Mouse (Mus musculus) lung, embryonic 14.5 days (tissue): ENCODE results near the gene Hist2h3c1. TPM values are rescaled to one million over a fixed set of nuclear protein-coding genes. Genes with fewer than 3 reads are reported as not detected.
"Not testable (repeated sequence)": the region's sequence is repeated elsewhere in the genome, so short reads cannot be mapped to it uniquely, and the experiment has no call there.

ENCODE experiments used
- ATAC-seq: fragments of 200-750 bp; cut with Nextera tagmentation; 2 replicates; pipeline ENCODE4 v1.8.0; 2017; ENCODE audit warnings: mild to moderate bottlenecking, moderate TSS enrichment, moderate library complexity; ENCODE audit not compliant: insufficient read depth
- DNase-seq: peaks from one replicate; pipeline ENCODE4 v3.0.0-alpha.2; 2015
- H3K27ac ChIP-seq: fragments of 300-500 bp; sonication (generic); 2 replicates; pipeline ENCODE4 v1.5.1; 2014; ENCODE audit warnings: low read depth, mild to moderate bottlenecking, moderate library complexity
- H3K27me3 ChIP-seq: fragments of 300-500 bp; sonication (generic); 2 replicates; pipeline ENCODE4 v1.6.1; 2014; ENCODE audit warnings: low read length, control low read depth; ENCODE audit not compliant: insufficient read depth
- H3K36me3 ChIP-seq: fragments of 300-500 bp; sonication (generic); 2 replicates; pipeline ENCODE4 v1.6.1; 2014; ENCODE audit warnings: control low read depth; ENCODE audit not compliant: insufficient read depth
- H3K4me1 ChIP-seq: fragments of 300-500 bp; sonication (generic); 2 replicates; pipeline ENCODE4 v1.6.1; 2014; ENCODE audit warnings: antibody characterized with exemption, control low read depth; ENCODE audit not compliant: insufficient read depth
- H3K4me2 ChIP-seq: fragments of 300-500 bp; sonication (generic); 2 replicates; pipeline ENCODE4 v1.6.1; 2014; ENCODE audit warnings: mild to moderate bottlenecking
- H3K4me3 ChIP-seq: fragments of 300-500 bp; sonication (generic); 2 replicates; pipeline ENCODE4 v1.5.1; 2014; ENCODE audit warnings: low read depth, low read length
- H3K9ac ChIP-seq: fragments of 300-500 bp; sonication (generic); 2 replicates; pipeline ENCODE4 v1.6.1; 2014
- H3K9me3 ChIP-seq: fragments of 300-500 bp; sonication (generic); 2 replicates; pipeline ENCODE4 v1.6.1; 2016; ENCODE audit warnings: low read depth, low read length, control low read depth
- CTCF ChIP-seq: IDR thresholded peaks from 2 replicates; pipeline ENCODE4 v1.5.1; 2016; ENCODE audit warnings: antibody characterized with exemption, low read depth
- WGBS: fragments of 180-500 bp; shearing (Covaris S2); extraction: QIAGEN DNeasy Blood & Tissue Kit; methylation state at CpG from one replicate; pipeline ENCODE4 v1.1.7; 2014; 5-methylcytosine and 5-hydroxymethylcytosine counted together
- polyA plus RNA-seq: library from polyadenylated mRNA; unstranded; fragments of >200 nt; fragmentation: Nextera tagmentation; extraction: Ambion mirVana; gene quantifications from 2 replicates; pipeline ENCODE4 v1.2.1, GENCODE M21; 2014

The Hist2h3c1 gene
- polyA plus RNA-seq, 1 experiment from 2014 or later: 0.30 TPM

DNA sequence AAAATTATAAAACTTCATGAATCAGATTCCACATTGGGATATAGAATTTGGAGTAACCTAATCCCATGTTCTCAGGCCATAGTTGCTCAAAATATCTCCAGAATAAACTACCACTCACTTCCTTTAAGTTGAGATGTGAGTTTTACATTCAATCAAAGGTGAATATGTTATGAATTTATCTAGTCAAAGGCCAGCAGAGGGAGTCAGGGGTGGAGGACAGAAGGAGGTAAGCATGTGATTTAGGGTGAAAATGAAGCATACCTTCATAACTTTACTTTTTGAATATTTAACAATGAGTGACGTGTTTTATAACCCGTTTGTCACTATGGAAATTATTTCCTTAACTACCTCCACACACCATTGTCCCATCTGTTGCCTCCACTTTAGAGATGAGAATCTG, 11.6 kb upstream of the Hist2h3c1 start:
- Histone ChIP-seq H3K9me3 (no peaks in the 10 kb centered on the region), H3K4me2 (no peak overlapping the region), H3K36me3 (no peaks in the 10 kb centered on the region), H3K27ac (no peak overlapping the region), H3K9ac (no peak overlapping the region), H3K4me1 (0 out of 2 replicates have a peak, but pooled peaks cover 2% of the 10 kb centered on the region), H3K4me3 (no peak overlapping the region), H3K27me3 (no peaks in the 10 kb centered on the region)
- DNase-seq: no peak
- no peak for TF ChIP-seq CTCF
- WGBS: 94% methylated on average over 2 of the region's 2 CpGs
- ATAC-seq: no peak

DNA sequence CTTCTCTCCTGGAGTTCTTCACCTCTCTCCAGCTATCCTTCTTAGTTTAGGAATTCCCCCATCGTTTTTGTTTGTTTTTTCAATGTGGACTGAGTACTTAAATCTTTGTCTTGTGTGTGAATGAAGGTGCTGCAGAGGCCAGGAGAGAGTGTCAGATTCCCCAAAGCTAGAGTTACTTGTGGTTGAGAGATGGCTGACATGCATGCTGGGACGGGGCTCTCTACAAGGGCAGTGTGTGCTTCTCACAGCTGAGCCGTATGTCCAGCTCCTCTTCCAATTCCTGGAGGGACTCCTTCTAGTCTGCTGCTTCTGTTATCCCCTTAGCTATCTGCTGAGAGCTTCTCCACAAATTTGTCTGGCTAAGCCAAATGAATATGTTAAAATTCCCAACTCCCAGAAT, 10.6 kb upstream of the Hist2h3c1 start:
- Histone ChIP-seq H3K36me3 (no peaks in the 10 kb centered on the region), H3K4me3 (no peak overlapping the region), H3K9ac (no peak overlapping the region), H3K27me3 (no peaks in the 10 kb centered on the region), H3K4me1 (0 out of 2 replicates have a peak, but pooled peaks cover 2% of the 10 kb centered on the region), H3K9me3 (no peaks in the 10 kb centered on the region), H3K27ac (no peak overlapping the region), H3K4me2 (no peak overlapping the region)
- TF ChIP-seq CTCF: no peak
- ATAC-seq (no peak), DNase-seq (no peak)
- WGBS: 21% methylated on average over 3 of the region's 3 CpGs

DNA sequence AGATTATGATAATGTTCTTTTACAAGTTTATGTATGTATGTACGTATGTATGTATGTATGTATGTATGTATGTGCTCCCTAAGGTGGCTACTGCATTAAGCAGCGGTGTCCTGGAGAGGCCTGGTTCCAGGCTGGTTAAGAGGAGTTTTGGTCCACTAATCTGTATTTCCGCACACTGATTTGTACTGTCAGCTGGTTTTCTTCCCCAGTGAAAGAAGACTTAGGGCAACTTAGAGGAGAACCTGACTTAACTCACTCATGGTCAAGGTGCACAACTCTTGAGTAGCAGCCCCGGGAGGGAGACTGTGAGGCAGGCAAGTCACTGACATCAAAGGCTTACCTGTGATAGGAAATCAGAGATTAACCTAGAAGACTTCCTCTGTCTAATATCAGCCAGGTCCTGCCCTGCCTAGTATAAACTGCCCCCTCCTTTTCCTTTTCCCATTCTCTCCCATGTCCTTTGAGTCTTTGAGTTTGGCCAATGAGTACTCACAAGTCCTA, 9.6 kb upstream of the Hist2h3c1 start:
- DNase-seq (peak; percentile 30), ATAC-seq (no peak)
- Histone ChIP-seq H3K4me3 (peak overlapping the region; percentile 45), H3K9me3 (no peaks in the 10 kb centered on the region), H3K27ac (peak overlapping the region; percentile 88), H3K27me3 (no peaks in the 10 kb centered on the region), H3K4me1 (0 out of 2 replicates have a peak, but pooled peaks cover 2% of the 10 kb centered on the region), H3K9ac (peak overlapping the region; percentile 71), H3K4me2 (peak overlapping the region; percentile 89), H3K36me3 (no peaks in the 10 kb centered on the region)
- WGBS: 72% methylated on average over 4 of the region's 4 CpGs
- TF ChIP-seq CTCF: no peak

DNA sequence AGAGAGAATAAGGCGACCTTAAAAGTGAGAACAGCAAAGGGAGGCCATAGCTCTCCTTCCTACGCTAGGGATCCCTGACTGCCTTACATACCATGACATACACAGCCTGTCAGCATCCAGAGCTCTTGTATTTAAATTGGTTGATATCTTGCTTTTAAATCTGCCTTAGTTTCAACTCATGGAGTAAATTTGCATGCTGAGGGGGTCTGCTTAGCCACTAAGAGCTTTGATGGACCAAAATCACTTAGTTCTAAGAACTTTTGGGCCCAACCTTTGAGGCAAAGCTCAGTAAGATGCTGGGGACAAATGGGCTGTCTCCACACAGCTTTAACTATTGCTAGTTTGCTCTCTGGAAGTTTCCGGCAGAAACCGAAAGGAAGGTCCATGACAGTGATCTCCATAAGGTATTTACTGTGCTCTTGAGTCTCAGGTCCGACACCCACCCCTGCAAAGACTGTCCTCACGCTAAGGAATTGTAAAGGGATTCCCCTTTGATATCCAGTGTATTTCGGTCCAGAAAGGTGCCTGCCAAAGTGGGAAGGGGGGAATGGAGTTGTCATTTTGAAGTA, 9.1 kb upstream of the Hist2h3c1 start:
- 0 out of 2 replicates have a peak, but pooled peaks cover 2% of the 10 kb centered on the region for H3K4me1 ChIP-seq
- peak overlapping the region; percentile 89 for H3K4me2 ChIP-seq
- DNase-seq (peak; percentile 60), ATAC-seq (no peak)
- H3K4me3 ChIP-seq: peak overlapping the region; percentile 45
- no peaks in the 10 kb centered on the region for H3K36me3 ChIP-seq
- H3K27me3 ChIP-seq: no peaks in the 10 kb centered on the region
- peak overlapping the region; percentile 71 for H3K9ac ChIP-seq
- 14% methylated on average over 7 of the region's 7 CpGs for WGBS
- H3K27ac ChIP-seq: peak overlapping the region; percentile 88
- TF ChIP-seq CTCF: no peak
- no peaks in the 10 kb centered on the region for H3K9me3 ChIP-seq

DNA sequence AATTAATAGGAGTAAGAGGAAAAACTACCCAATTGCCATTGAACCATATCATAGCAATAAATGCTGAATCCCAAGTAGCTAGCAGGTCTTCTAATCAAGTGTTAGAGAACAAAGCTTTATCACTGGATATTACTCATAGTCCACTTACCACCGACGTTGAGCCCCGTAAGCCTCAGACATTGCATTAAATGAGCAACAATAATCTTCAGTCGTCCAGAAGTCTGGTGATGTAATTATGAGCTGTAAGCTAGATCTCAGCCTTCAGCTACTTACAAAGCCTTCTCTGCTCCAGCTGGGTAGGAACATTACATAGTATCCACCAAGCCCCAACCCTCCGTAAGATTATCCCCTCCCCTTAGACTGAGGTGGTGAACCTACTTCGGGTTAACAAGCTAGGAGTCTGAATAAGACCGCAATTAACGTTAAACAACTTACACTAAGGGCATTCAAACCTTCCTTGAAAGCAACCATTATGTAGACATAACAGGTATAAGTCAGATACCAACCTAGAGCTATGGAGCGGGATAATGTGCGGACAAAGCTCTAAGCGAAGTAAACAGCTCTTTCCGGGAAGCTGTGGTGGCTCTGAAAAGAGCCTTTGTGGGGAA, 8.5 kb upstream of the Hist2h3c1 start:
- WGBS: under 1% methylated on average over 12 of the region's 12 CpGs
- H3K27ac ChIP-seq: peak overlapping the region; percentile 88
- H3K4me3 ChIP-seq: peak overlapping the region; percentile 45
- H3K27me3 ChIP-seq: no peaks in the 10 kb centered on the region
- no peak for TF ChIP-seq CTCF
- no peaks in the 10 kb centered on the region for H3K9me3 ChIP-seq
- ATAC-seq: no peak
- peak; percentile 66 for DNase-seq
- H3K36me3 ChIP-seq: no peaks in the 10 kb centered on the region
- 0 out of 2 replicates have a peak, but pooled peaks cover 2% of the 10 kb centered on the region for H3K4me1 ChIP-seq
- H3K4me2 ChIP-seq: peak overlapping the region; percentile 89
- peak overlapping the region; percentile 71 for H3K9ac ChIP-seq

GRCm38 (mm10) chr3:96238954-96239793, 7.3 kb upstream of the Hist2h3c1 start, which contains the start of gene Hist2h3c2:
TSS of gene Hist2h3c2 (minus strand) at chr3:96239127.
- H3K4me1 ChIP-seq, H3K27me3 ChIP-seq, DNase-seq, H3K9me3 ChIP-seq, H3K36me3 ChIP-seq: not testable (repeated sequence)
- H3K4me3 ChIP-seq: peak within 1 kb of the TSS; percentile 45
- peak within 1 kb of the TSS; percentile 89 for H3K4me2 ChIP-seq
- peak within 1 kb of the TSS; percentile 88 for H3K27ac ChIP-seq
- under 1% methylated on average over 20 of the region's 68 CpGs for WGBS
- peak within 1 kb of the TSS; percentile 71 for H3K9ac ChIP-seq
- peak; percentile 92 for ATAC-seq

GRCm38 (mm10) chr3:96239949-96240798, 6.3 kb upstream of the Hist2h3c1 start, which contains the start of gene Hist2h2aa2:
TSS of gene Hist2h2aa2 (minus strand) at chr3:96240276.
- H3K4me2 ChIP-seq: peak within 1 kb of the TSS; percentile 54
- peak within 1 kb of the TSS; percentile 29; the same call in 1 of the 2 replicates for H3K4me3 ChIP-seq
- 4% methylated on average over 28 of the region's 85 CpGs for WGBS
- ATAC-seq: peak; percentile 75
- H3K9me3 ChIP-seq, H3K4me1 ChIP-seq, H3K36me3 ChIP-seq, H3K27me3 ChIP-seq: not testable (repeated sequence)
- peak; percentile 84 for DNase-seq
- peak within 1 kb of the TSS; percentile 94 for H3K27ac ChIP-seq
- peak within 1 kb of the TSS; percentile 47 for H3K9ac ChIP-seq
